In genomic region chr13:83730713-83731480, GRCm38 (mm10) we compare ENCODE assay signal across 8 mouse cellular contexts.
DNase-seq lines count a peak whose midpoint lies in the region; ATAC-seq and TF ChIP-seq lines count a peak whose summit lies in the region.

No protein-coding gene starts in this region.

- H3K9me3 ChIP-seq in embryonic facial prominence, embryonic 13.5 days, result no peaks in the 10 kb centered on the region
- H3K9me3 ChIP-seq in hindbrain, embryonic 16.5 days (ENCODE audit: control insufficient read depth, low read length), result no peaks in the 10 kb centered on the region
- H3K9me3 ChIP-seq in limb, embryonic 11.5 days (ENCODE audit: control insufficient read depth, low read length), result no peaks in the 10 kb centered on the region

- H3K27ac ChIP-seq in embryonic facial prominence, embryonic 13.5 days, result peak overlapping the region; percentile 62
- peak overlapping the region; percentile 100 for H3K27ac ChIP-seq in hindbrain, embryonic 16.5 days (ENCODE audit: low read depth, low read length)
- no peak overlapping the region; the same call in 1 of the 2 replicates for H3K27ac ChIP-seq in limb, embryonic 11.5 days (replicated peaks; ENCODE audit: low read depth, low read length)

- peak; percentile 90 for DNase-seq in heart, adult 11 months
- DNase-seq in heart, postnatal 25 days (ENCODE audit: low spot score), result no peak
- peak; percentile 75 for DNase-seq in adrenal gland, postnatal 14 days
- peak; percentile 87 for DNase-seq in limb, embryonic 11.5 days (ENCODE audit: low spot score)
- no peak for DNase-seq in spleen, postnatal 14 days (ENCODE audit: low spot score in 2 of 2)

- peak overlapping the region; percentile 92 for H3K4me2 ChIP-seq in embryonic facial prominence, embryonic 13.5 days
- H3K4me2 ChIP-seq in hindbrain, embryonic 16.5 days (ENCODE audit: low read length), result peak overlapping the region; percentile 75
- peak overlapping the region; percentile 69 for H3K4me2 ChIP-seq in limb, embryonic 11.5 days (ENCODE audit: low read depth, severe bottlenecking)
- peak overlapping the region; percentile 77 for H3K4me2 ChIP-seq in myocyte (ENCODE audit: low read depth)

- ATAC-seq in embryonic facial prominence, embryonic 13.5 days (ENCODE audit: insufficient number of reproducible peaks, insufficient read depth, low FRiP score, low TSS enrichment, low read depth), result peak; percentile 70
- ATAC-seq in hindbrain, embryonic 16.5 days, result peak; percentile 75
- ATAC-seq in limb, embryonic 11.5 days (ENCODE audit: insufficient number of reproducible peaks, low FRiP score, low TSS enrichment, low read depth), result peak; percentile 88

- H3K9ac ChIP-seq in embryonic facial prominence, embryonic 13.5 days, result peak overlapping the region; percentile 75
- H3K9ac ChIP-seq in hindbrain, embryonic 16.5 days (ENCODE audit: low read depth, low read length), result peak overlapping the region; percentile 99
- peak overlapping the region; percentile 65 for H3K9ac ChIP-seq in limb, embryonic 11.5 days (ENCODE audit: low read length)

- peaks cover 14% of the 10 kb centered on the region; the same call in 1 of the 2 replicates for H3K4me1 ChIP-seq in embryonic facial prominence, embryonic 13.5 days
- H3K4me1 ChIP-seq in hindbrain, embryonic 16.5 days (ENCODE audit: control insufficient read depth, insufficient read depth, low read depth, low read length), result no peaks in the 10 kb centered on the region
- H3K4me1 ChIP-seq in limb, embryonic 11.5 days (ENCODE audit: control insufficient read depth, insufficient read depth, low read length), result 0 out of 2 replicates have a peak, but pooled peaks cover 5% of the 10 kb centered on the region

- peaks cover 90% of the 10 kb centered on the region for H3K27me3 ChIP-seq in embryonic facial prominence, embryonic 13.5 days
- H3K27me3 ChIP-seq in hindbrain, embryonic 16.5 days (replicated peaks; ENCODE audit: control insufficient read depth, insufficient read depth, low read length), result no peaks in the 10 kb centered on the region
- peaks cover 48% of the 10 kb centered on the region for H3K27me3 ChIP-seq in limb, embryonic 11.5 days (ENCODE audit: control insufficient read depth, insufficient read depth, low read length)
- H3K27me3 ChIP-seq in myocyte (ENCODE audit: control insufficient read depth, insufficient read depth, insufficient read length), result no peaks in the 10 kb centered on the region

- peak; percentile 61 for TF ChIP-seq POLR2A in myocyte (IDR thresholded peaks at IDR 0.05; ENCODE audit: insufficient read length, low read depth)

- H3K79me2 ChIP-seq in myocyte (ENCODE audit: control insufficient read depth, insufficient read depth), result no peaks in the 10 kb centered on the region

- 0% methylated on average over 85 of the region's 91 CpGs for WGBS in embryonic facial prominence, embryonic 13.5 days
- WGBS in hindbrain, embryonic 16.5 days, result under 1% methylated on average over 73 of the region's 91 CpGs
- WGBS in limb, embryonic 11.5 days, result under 1% methylated on average over 59 of the region's 91 CpGs

- no peaks in the 10 kb centered on the region for H3K36me3 ChIP-seq in embryonic facial prominence, embryonic 13.5 days
- H3K36me3 ChIP-seq in hindbrain, embryonic 16.5 days (ENCODE audit: control insufficient read depth, insufficient read depth, low read length), result no peaks in the 10 kb centered on the region
- no peaks in the 10 kb centered on the region for H3K36me3 ChIP-seq in limb, embryonic 11.5 days (ENCODE audit: control insufficient read depth, insufficient read depth, low read length)
- no peaks in the 10 kb centered on the region for H3K36me3 ChIP-seq in myocyte (ENCODE audit: control insufficient read depth, insufficient read depth)

- intact Hi-C loops in heart, postnatal 25 days (cut with DNase I), result loop anchor here (10.0 kb wide), 1 partner anchor 494 kb away; the partner anchor contains the start of gene Tmem161b

- H3K4me3 ChIP-seq in embryonic facial prominence, embryonic 13.5 days, result peak overlapping the region; percentile 64
- H3K4me3 ChIP-seq in hindbrain, embryonic 16.5 days (ENCODE audit: low read length), result peak overlapping the region; percentile 74
- H3K4me3 ChIP-seq in limb, embryonic 11.5 days (ENCODE audit: low read depth, low read length), result peak overlapping the region; percentile 47
- H3K4me3 ChIP-seq in myocyte, result peak overlapping the region; percentile 26

- H3ac ChIP-seq in myocyte (ENCODE audit: control insufficient read depth, insufficient read length), result peak overlapping the region; percentile 68

TF ChIP-seq in myocyte, 11 proteins besides CTCF, POLR2A, EP300 and RAD21:
- TF ChIP-seq MYOG (IDR thresholded peaks at IDR 0.05; ENCODE audit: control insufficient read depth in 1 of 3, insufficient read depth in 1 of 3, insufficient read length in 2 of 3, low read depth in 2 of 3), result no peak
- TF ChIP-seq POLR2AphosphoS2 (IDR thresholded peaks at IDR 0.05; ENCODE audit: insufficient read length, low read depth), result peak; percentile 51

Comparison
In these comparisons a context has a peak if more than half of its experiments do, and no peak if none do; other contexts are left out.
1. DNase-seq: peak in heart, adult 11 months (single experiment), adrenal gland, postnatal 14 days (single experiment) and limb, embryonic 11.5 days (single experiment); none in heart, postnatal 25 days (single experiment) and spleen, postnatal 14 days (0 of 2).
2. Peak in every context shown above with its lines, with median percentiles within 50 percentile points of each other: ATAC-seq, H3K4me2 ChIP-seq, H3K4me3 ChIP-seq and H3K9ac ChIP-seq.